Comparison of ENCODE assay signal across 8 mouse cellular contexts in the genomic region with DNA sequence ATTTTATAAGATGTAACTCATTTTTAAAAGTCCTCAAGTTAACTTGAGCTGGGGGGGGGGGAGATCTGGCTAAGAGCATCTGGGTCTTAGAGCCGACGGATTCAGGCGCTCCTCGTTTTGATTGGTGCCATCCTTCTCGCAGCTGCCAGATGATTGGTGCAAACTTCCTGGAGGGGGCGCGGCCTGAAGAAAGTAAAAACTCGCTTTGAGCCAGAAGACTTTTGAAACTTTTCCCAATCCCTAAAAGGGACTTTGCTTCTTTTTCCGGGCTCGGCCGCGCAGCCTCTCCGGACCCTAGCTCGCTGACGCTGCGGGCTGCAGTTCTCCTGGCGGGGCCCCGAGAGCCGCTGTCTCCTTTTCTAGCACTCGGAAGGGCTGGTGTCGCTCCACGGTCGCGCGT. TPM values are rescaled to one million over a fixed set of nuclear protein-coding genes. Genes with fewer than 3 reads are reported as not detected.
A peak's percentile ranks its signal among the peaks of the same experiment; 100 is the strongest.
DNase-seq lines count a peak whose midpoint lies in the region; ATAC-seq lines count a peak whose summit lies in the region.

Gene Foxc2, plus strand, starts transcription at position 224 of the 400 bp plus-strand sequence.

- no peak for ATAC-seq in megakaryocyte, adult 5-6 weeks (ENCODE audit: poor library complexity, severe bottlenecking)
- ATAC-seq in embryonic facial prominence, embryonic 12.5 days (ENCODE audit: insufficient number of reproducible peaks, insufficient read depth, low FRiP score, low TSS enrichment), result 0 out of 2 replicates have a peak, but pooled peaks have one; percentile 22
- peak; percentile 70 for ATAC-seq in heart, embryonic 12.5 days (ENCODE audit: insufficient number of reproducible peaks, low FRiP score)
- peak; percentile 73 for ATAC-seq in kidney, embryonic 16.5 days (ENCODE audit: low FRiP score, low TSS enrichment)
- peak; percentile 47; the same call in 1 of the 2 replicates for ATAC-seq in liver, embryonic 16.5 days (ENCODE audit: low read depth)
- ATAC-seq in neural tube, embryonic 15.5 days (ENCODE audit: low FRiP score), result no peak

- under 1% methylated on average over 25 of the region's 25 CpGs for WGBS in embryonic facial prominence, embryonic 12.5 days
- WGBS in heart, embryonic 12.5 days, result 0% methylated on average over 25 of the region's 25 CpGs
- whole genome bisulfite sequencing in kidney, embryonic 16.5 days, result under 1% methylated on average over 25 of the region's 25 CpGs
- 2% methylated on average over 25 of the region's 25 CpGs for WGBS in liver, embryonic 16.5 days (ENCODE audit: insufficient replicate concordance)
- under 1% methylated on average over 25 of the region's 25 CpGs for WGBS in neural tube, embryonic 15.5 days

- H3K36me3 ChIP-seq in megakaryocyte, embryonic 14.5 days (replicated peaks; ENCODE audit: low read length), result no peaks in the 10 kb centered on the region
- no peaks in the 10 kb centered on the region for H3K36me3 ChIP-seq in embryonic facial prominence, embryonic 12.5 days
- no peaks in the 10 kb centered on the region for H3K36me3 ChIP-seq in heart, embryonic 12.5 days
- H3K36me3 ChIP-seq in kidney, embryonic 16.5 days (ENCODE audit: insufficient read depth, low read length), result 0 out of 2 replicates have a peak, but pooled peaks cover under 1% of the 10 kb centered on the region
- no peaks in the 10 kb centered on the region for H3K36me3 ChIP-seq in liver, embryonic 16.5 days (ENCODE audit: control insufficient read depth, insufficient read depth)
- no peaks in the 10 kb centered on the region for H3K36me3 ChIP-seq in neural tube, embryonic 15.5 days

- peak within 1 kb of the TSS; percentile 91 for H3K4me2 ChIP-seq in embryonic facial prominence, embryonic 12.5 days (replicated peaks)
- H3K4me2 ChIP-seq in heart, embryonic 12.5 days, result peak within 1 kb of the TSS; percentile 93
- peak within 1 kb of the TSS; percentile 69 for H3K4me2 ChIP-seq in kidney, embryonic 16.5 days (replicated peaks; ENCODE audit: low read depth, low read length)
- H3K4me2 ChIP-seq in liver, embryonic 16.5 days (ENCODE audit: low read depth, low read length), result peak within 1 kb of the TSS; percentile 57
- peak within 1 kb of the TSS; percentile 59 for H3K4me2 ChIP-seq in neural tube, embryonic 15.5 days

- H3K4me3 ChIP-seq in megakaryocyte, embryonic 14.5 days (replicated peaks), result peak within 1 kb of the TSS; percentile 85
- peak within 1 kb of the TSS; percentile 64 for H3K4me3 ChIP-seq in embryonic facial prominence, embryonic 12.5 days
- peak within 1 kb of the TSS; percentile 76 for H3K4me3 ChIP-seq in heart, embryonic 12.5 days
- peak within 1 kb of the TSS; percentile 70 for H3K4me3 ChIP-seq in kidney, embryonic 16.5 days (ENCODE audit: low read length)
- peak within 1 kb of the TSS; percentile 52 for H3K4me3 ChIP-seq in liver, embryonic 16.5 days (ENCODE audit: low read depth, low read length)
- peak within 1 kb of the TSS; percentile 39 for H3K4me3 ChIP-seq in neural tube, embryonic 15.5 days (replicated peaks)

- peaks cover 88% of the 10 kb centered on the region for H3K27me3 ChIP-seq in megakaryocyte, embryonic 14.5 days (replicated peaks)
- peaks cover 75% of the 10 kb centered on the region for H3K27me3 ChIP-seq in embryonic facial prominence, embryonic 12.5 days
- peaks cover 60% of the 10 kb centered on the region for H3K27me3 ChIP-seq in heart, embryonic 12.5 days (replicated peaks)
- peaks cover 19% of the 10 kb centered on the region for H3K27me3 ChIP-seq in kidney, embryonic 16.5 days (ENCODE audit: insufficient read depth, low read length)
- peaks cover 76% of the 10 kb centered on the region for H3K27me3 ChIP-seq in liver, embryonic 16.5 days (ENCODE audit: control insufficient read depth, insufficient read depth, low read depth, low read length)
- peaks cover 87% of the 10 kb centered on the region for H3K27me3 ChIP-seq in neural tube, embryonic 15.5 days (replicated peaks)

- peak within 1 kb of the TSS; percentile 96 for H3K27ac ChIP-seq in embryonic facial prominence, embryonic 12.5 days
- H3K27ac ChIP-seq in heart, embryonic 12.5 days (ENCODE audit: poor library complexity, severe bottlenecking), result peak within 1 kb of the TSS; percentile 97
- peak within 1 kb of the TSS; percentile 94 for H3K27ac ChIP-seq in kidney, embryonic 16.5 days (ENCODE audit: low read length)
- no peak within 1 kb of the TSS for H3K27ac ChIP-seq in liver, embryonic 16.5 days (ENCODE audit: low read length)
- H3K27ac ChIP-seq in neural tube, embryonic 15.5 days (replicated peaks), result 0 out of 2 replicates have a peak within 1 kb of the TSS, but pooled peaks have one; percentile 39

- peaks cover 13% of the 10 kb centered on the region for H3K9me3 ChIP-seq in megakaryocyte, embryonic 14.5 days
- no peaks in the 10 kb centered on the region for H3K9me3 ChIP-seq in embryonic facial prominence, embryonic 12.5 days
- H3K9me3 ChIP-seq in heart, embryonic 12.5 days (replicated peaks), result no peaks in the 10 kb centered on the region
- no peaks in the 10 kb centered on the region for H3K9me3 ChIP-seq in kidney, embryonic 16.5 days (ENCODE audit: low read length)
- no peaks in the 10 kb centered on the region for H3K9me3 ChIP-seq in liver, embryonic 16.5 days (replicated peaks; ENCODE audit: control insufficient read depth, low read length)
- no peaks in the 10 kb centered on the region for H3K9me3 ChIP-seq in neural tube, embryonic 15.5 days (replicated peaks)

- peak within 1 kb of the TSS; percentile 85 for H3K9ac ChIP-seq in embryonic facial prominence, embryonic 12.5 days
- H3K9ac ChIP-seq in heart, embryonic 12.5 days, result peak within 1 kb of the TSS; percentile 92
- H3K9ac ChIP-seq in kidney, embryonic 16.5 days (replicated peaks; ENCODE audit: low read length), result peak within 1 kb of the TSS; percentile 89
- no peak within 1 kb of the TSS for H3K9ac ChIP-seq in liver, embryonic 16.5 days (ENCODE audit: low read depth, low read length)
- peak within 1 kb of the TSS; percentile 24; the same call in 1 of the 2 replicates for H3K9ac ChIP-seq in neural tube, embryonic 15.5 days (replicated peaks)

- peak; percentile 74 for DNase-seq in thymus, postnatal 0 days (ENCODE audit: low spot score)

- H3K4me1 ChIP-seq in megakaryocyte, embryonic 14.5 days, result peaks cover 34% of the 10 kb centered on the region
- H3K4me1 ChIP-seq in embryonic facial prominence, embryonic 12.5 days, result 0 out of 2 replicates have a peak, but pooled peaks cover 14% of the 10 kb centered on the region
- H3K4me1 ChIP-seq in heart, embryonic 12.5 days (replicated peaks), result peaks cover 15% of the 10 kb centered on the region; the same call in 1 of the 2 replicates
- peaks cover 19% of the 10 kb centered on the region for H3K4me1 ChIP-seq in kidney, embryonic 16.5 days (ENCODE audit: insufficient read depth, low read length)
- H3K4me1 ChIP-seq in liver, embryonic 16.5 days (ENCODE audit: control insufficient read depth, low read depth, low read length), result no peaks in the 10 kb centered on the region; the same call in 1 of the 2 replicates
- peaks cover 22% of the 10 kb centered on the region for H3K4me1 ChIP-seq in neural tube, embryonic 15.5 days

RNA-seq across cellular contexts. Expression of gene Foxc2, which starts in this region (rescaled TPM):
- 0.06 and 1.0 TPM in 2 replicates for polyA plus RNA-seq in megakaryocyte, embryonic 14.5 days (2012; ENCODE audit: insufficient read depth, low replicate concordance)
- not detected in 2 replicates for total RNA-seq in megakaryocyte, adult 5-6 weeks (2015)
- not detected in 2 replicates for total RNA-seq in megakaryocyte, adult 5-6 weeks (2017)
- 26.8 and 29.8 TPM in 2 replicates for polyA plus RNA-seq in embryonic facial prominence, embryonic 12.5 days (2016; fragmentation: Nextera tagmentation; extraction: Ambion mirVana)
- polyA plus RNA-seq in heart, embryonic 12.5 days (2016; fragmentation: Nextera tagmentation; extraction: Ambion mirVana), result 20.7 and 20.8 TPM in 2 replicates
- polyA plus RNA-seq in kidney, embryonic 16.5 days (2015; fragmentation: Nextera tagmentation; extraction: Ambion mirVana), result 24.9 and 27.3 TPM in 2 replicates
- polyA plus RNA-seq in liver, embryonic 16.5 days (2015; fragmentation: Nextera tagmentation; extraction: Ambion mirVana), result 0.04 and 0.08 TPM in 2 replicates
- polyA plus RNA-seq in neural tube, embryonic 15.5 days (2015; fragmentation: Nextera tagmentation; extraction: Ambion mirVana), result 3.4 TPM in 2 replicates
- polyA plus RNA-seq in thymus, postnatal 0 days (2015; fragmentation: Nextera tagmentation; extraction: Ambion mirVana), result 0.31 and 0.39 TPM in 2 replicates

Comparison
In these comparisons a context has a peak if more than half of its experiments do, and no peak if none do; other contexts are left out.
1. Peak in ATAC-seq, H3K4me3 ChIP-seq and H3K4me2 ChIP-seq in liver, embryonic 16.5 days; RNA of the gene not detected or under 1 TPM.
2. Peak in DNase-seq in thymus, postnatal 0 days; RNA of the gene not detected or under 1 TPM.
3. ATAC-seq: peak in embryonic facial prominence, embryonic 12.5 days (single experiment), heart, embryonic 12.5 days (single experiment) and kidney, embryonic 16.5 days (single experiment); none in megakaryocyte, adult 5-6 weeks (single experiment) and neural tube, embryonic 15.5 days (single experiment).
4. Peak in every context shown above with its lines, with median percentiles within 50 percentile points of each other: H3K4me3 ChIP-seq and H3K4me2 ChIP-seq.